ENCODE assay signal across 24 mouse cellular contexts in the genomic region with DNA sequence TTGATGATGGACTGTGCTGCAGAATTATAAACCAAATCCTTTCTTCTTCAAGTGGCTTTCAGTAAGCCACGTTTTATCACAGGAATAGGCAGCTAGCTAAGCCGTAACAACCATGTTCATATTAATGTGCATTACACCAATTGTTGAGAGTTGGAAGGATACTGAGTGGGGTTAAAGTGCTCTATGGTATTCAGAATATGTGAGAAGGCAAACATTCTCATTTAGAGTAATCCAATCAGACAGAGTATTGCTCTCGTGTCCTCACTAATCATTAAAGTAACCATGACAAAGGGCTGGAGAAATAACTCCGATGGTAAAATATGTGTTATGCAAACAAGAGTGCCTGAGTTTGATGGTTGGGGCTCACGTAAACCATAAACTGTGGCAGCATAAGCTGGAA. TPM values are rescaled to one million over a fixed set of nuclear protein-coding genes. Genes with fewer than 3 reads are reported as not detected.
DNase-seq lines count a peak whose midpoint lies in the region; ATAC-seq and TF ChIP-seq lines count a peak whose summit lies in the region.
"Had no signal": no experiment of that assay in that cellular context is flagged by ENCODE, and none has a peak within 500 bp of the region (broad histone marks: within the 10 kb centered on the region; RNA-seq: fewer than 3 reads in every experiment).

No protein-coding gene starts in this region.

- no peak for TF ChIP-seq CTCF in lung, embryonic 14.5 days (IDR thresholded peaks at IDR 0.05; ENCODE audit: low read depth)

- H3K9ac ChIP-seq in lung, embryonic 14.5 days = no peak overlapping the region
- no peak overlapping the region for H3K9ac ChIP-seq in lung, embryonic 16.5 days (ENCODE audit: low read length)
- H3K9ac ChIP-seq: embryonic facial prominence, embryonic 12.5 days; forebrain, embryonic 13.5 days; forebrain, embryonic 15.5 days had no signal

- H3K27ac ChIP-seq in lung, embryonic 14.5 days (ENCODE audit: low read depth) = peak overlapping the region; percentile 8; the same call in 1 of the 2 replicates
- peak overlapping the region; percentile 55 for H3K27ac ChIP-seq in lung, embryonic 16.5 days (ENCODE audit: low read length)
- H3K27ac ChIP-seq: embryonic facial prominence, embryonic 10.5 days; embryonic facial prominence, embryonic 12.5 days; forebrain, embryonic 13.5 days; forebrain, embryonic 15.5 days had no signal

- DNase-seq in lung, embryonic 14.5 days = peak; percentile 20
- DNase-seq in lung, adult 18-20 months = no peak
- DNase-seq in lung, postnatal 14 days = no peak
- DNase-seq in lung, postnatal 25 days (ENCODE audit: low spot score) = peak; percentile 18
- DNase-seq in lung, postnatal 36 days = no peak
- DNase-seq: adrenal gland, adult 8-10 months; adrenal gland, postnatal 14 days; adrenal gland, postnatal 36 days; B cell, adult 2 months; cerebellum, adult 11-12 months; cerebellum, adult 2 months; cerebellum, adult 9-10 months; cerebellum, postnatal 10 days; cerebellum, postnatal 25 days had no signal

- H3K36me3 ChIP-seq in lung, embryonic 14.5 days (ENCODE audit: insufficient read depth) = no peaks in the 10 kb centered on the region
- no peaks in the 10 kb centered on the region for H3K36me3 ChIP-seq in lung, embryonic 16.5 days (ENCODE audit: control insufficient read depth, insufficient read depth, low read length)
- H3K36me3 ChIP-seq: embryonic facial prominence, embryonic 10.5 days; embryonic facial prominence, embryonic 12.5 days; forebrain, embryonic 15.5 days; G1E had no signal

- H3K4me1 ChIP-seq in lung, embryonic 14.5 days (ENCODE audit: insufficient read depth) = no peaks in the 10 kb centered on the region
- no peaks in the 10 kb centered on the region for H3K4me1 ChIP-seq in lung, embryonic 16.5 days (replicated peaks; ENCODE audit: control insufficient read depth, insufficient read depth, low read length)
- H3K4me1 ChIP-seq: embryonic facial prominence, embryonic 10.5 days; embryonic facial prominence, embryonic 12.5 days; forebrain, embryonic 13.5 days; forebrain, embryonic 15.5 days had no signal

- no peaks in the 10 kb centered on the region for H3K9me3 ChIP-seq in lung, embryonic 14.5 days (ENCODE audit: low read depth, low read length)
- H3K9me3 ChIP-seq in lung, embryonic 16.5 days (ENCODE audit: control insufficient read depth, low read length) = no peaks in the 10 kb centered on the region; the same call in 1 of the 2 replicates
- H3K9me3 ChIP-seq: embryonic facial prominence, embryonic 12.5 days; forebrain, embryonic 13.5 days; forebrain, embryonic 15.5 days; G1E had no signal

- peak; percentile 56; the same call in 1 of the 2 replicates for ATAC-seq in lung, embryonic 14.5 days (ENCODE audit: insufficient read depth)
- ATAC-seq in lung, embryonic 16.5 days (ENCODE audit: low read depth) = peak; percentile 74
- ATAC-seq: activated CD4-positive, CD25-positive, alpha-beta regulatory T cell, adult 4 months; CD4-positive, CD25-positive, alpha-beta regulatory T cell, adult 4 months; forebrain, embryonic 13.5 days; forebrain, embryonic 15.5 days; Patski had no signal

- no peak overlapping the region for H3K4me3 ChIP-seq in lung, embryonic 14.5 days (ENCODE audit: low read depth, low read length)
- H3K4me3 ChIP-seq in lung, embryonic 16.5 days (ENCODE audit: low read length) = no peak overlapping the region
- H3K4me3 ChIP-seq: embryonic facial prominence, embryonic 10.5 days; embryonic facial prominence, embryonic 12.5 days; forebrain, embryonic 13.5 days; forebrain, embryonic 15.5 days had no signal

- no peak overlapping the region for H3K4me2 ChIP-seq in lung, embryonic 14.5 days
- no peak overlapping the region for H3K4me2 ChIP-seq in lung, embryonic 16.5 days (ENCODE audit: low read depth, low read length)
- H3K4me2 ChIP-seq: embryonic facial prominence, embryonic 12.5 days; forebrain, embryonic 13.5 days; forebrain, embryonic 15.5 days had no signal

- H3K27me3 ChIP-seq in lung, embryonic 14.5 days (ENCODE audit: insufficient read depth, low read length) = no peaks in the 10 kb centered on the region
- no peaks in the 10 kb centered on the region for H3K27me3 ChIP-seq in lung, embryonic 16.5 days (ENCODE audit: control insufficient read depth, insufficient read depth, low read depth, low read length)
- H3K27me3 ChIP-seq: CH12.LX; embryonic facial prominence, embryonic 12.5 days; forebrain, embryonic 13.5 days; forebrain, embryonic 15.5 days; Patski had no signal

- 47% methylated on average over 5 of the region's 5 CpGs for WGBS in lung, embryonic 14.5 days
- WGBS in lung, embryonic 16.5 days = 52% methylated on average over 5 of the region's 5 CpGs

RNA-seq across cellular contexts. Expression of a gene that starts 19.0 kb away (rescaled TPM):
- polyA plus RNA-seq in lung, embryonic 14.5 days (2014; fragmentation: Nextera tagmentation; extraction: Ambion mirVana) = 116 and 127 TPM in 2 replicates
- 133 and 142 TPM in 2 replicates for polyA plus RNA-seq in lung, embryonic 16.5 days (2015; fragmentation: Nextera tagmentation; extraction: Ambion mirVana)
- polyA plus RNA-seq: G1E had no signal

RNA-seq across cellular contexts. Expression of a gene that starts 53.2 kb away (rescaled TPM):
- polyA plus RNA-seq in lung, embryonic 14.5 days (2014; fragmentation: Nextera tagmentation; extraction: Ambion mirVana) = 2.3 and 2.6 TPM in 2 replicates
- polyA plus RNA-seq in lung, embryonic 16.5 days (2015; fragmentation: Nextera tagmentation; extraction: Ambion mirVana) = 3.3 TPM in 2 replicates
- polyA plus RNA-seq: activated CD4-positive, CD25-positive, alpha-beta regulatory T cell, adult 4 months; CD4-positive, CD25-positive, alpha-beta regulatory T cell, adult 4 months; G1E had no signal

Comparison
In these comparisons a context has a peak if more than half of its experiments do, and no peak if none do; other contexts are left out.
1. DNase-seq: peak in lung, embryonic 14.5 days (single experiment) and lung, postnatal 25 days (single experiment); none in lung, adult 18-20 months (0 of 2), lung, postnatal 14 days (single experiment) and lung, postnatal 36 days (single experiment).